Mouse (Mus musculus) heart, adult 10 weeks (tissue): ENCODE results near the gene Ddit4. TPM values are rescaled to one million over a fixed set of nuclear protein-coding genes. Genes with fewer than 3 reads are reported as not detected.

ENCODE experiments used
- polyA plus RNA-seq: library from polyadenylated mRNA; stranded (reverse); fragments of 350-450 nt; fragmentation: Illumina TruSeq; extraction: RNeasy Lipid Tissue Mini Kit (QIAGEN cat#74804); gene quantifications from one replicate; pipeline ENCODE4 v1.2.3, GENCODE M21; 2014; ENCODE audit warnings: low read depth, low replicate concordance

Gene Ddit4
- polyA plus RNA-seq = 69.6 TPM

GRCm38 (mm10) chr10:59951211-59952151 lies at the start of gene Ddit4:
Gene Ddit4 (minus strand): TSS chr10:59951834.

Other genes with a start within 250 kb of the Ddit4 start
- gene Micu1, start 249.4 kb downstream of the Ddit4 start, polyA plus RNA-seq = 13.9 TPM
- 26.8 TPM for gene Dnajb12, start 72.3 kb downstream of the Ddit4 start, polyA plus RNA-seq
- 27.1 TPM for gene Ascc1, start 51.0 kb upstream of the Ddit4 start, polyA plus RNA-seq
- gene Anapc16, start 51.3 kb upstream of the Ddit4 start, polyA plus RNA-seq = 56.6 TPM
- gene Spock2, start 154.4 kb upstream of the Ddit4 start, polyA plus RNA-seq = 10.8 TPM